Mouse (Mus musculus): ENCODE measurements around the gene Gk2. TPM values are rescaled to one million over a fixed set of nuclear protein-coding genes. Genes with fewer than 3 reads are reported as not detected.

Gene Gk2
- total RNA-seq, 2 experiments from 2014 or later: not detected

Other genes with a start within 250 kb of the Gk2 start
- gene Naa11, start 64.6 kb downstream of the Gk2 start, total RNA-seq (2015; ENCODE audit: low replicate concordance): not detected in 2 replicates
- gene Naa11, start 64.6 kb downstream of the Gk2 start, total RNA-seq (2017; ENCODE audit: low replicate concordance): not detected in 2 replicates